ENCODE assay signal across 27 mouse cellular contexts in genomic region chr6:28114916-28115315, GRCm38 (mm10). TPM values are rescaled to one million over a fixed set of nuclear protein-coding genes. Genes with fewer than 3 reads are reported as not detected.
"Had no signal": no experiment of that assay in that cellular context is flagged by ENCODE, and none has a peak within 500 bp of the region (broad histone marks: within the 10 kb centered on the region; RNA-seq: fewer than 3 reads in every experiment).

No protein-coding gene starts in this region.

- H3K27me3 ChIP-seq: heart, embryonic 12.5 days; hindbrain, embryonic 12.5 days; intestine, embryonic 15.5 days; limb, embryonic 12.5 days had no signal

- H3K9me3 ChIP-seq: heart, embryonic 10.5 days; heart, embryonic 12.5 days; hindbrain, embryonic 10.5 days; hindbrain, embryonic 12.5 days; intestine, embryonic 15.5 days; limb, embryonic 10.5 days; limb, embryonic 12.5 days had no signal

- DNase-seq: gastrocnemius, postnatal 14 days; gastrocnemius, postnatal 36 days; heart, adult 18-20 months; heart, postnatal 10 days; heart, postnatal 4 days; kidney, adult 18-20 months; kidney, adult 8-10 months; kidney, postnatal 10 days; kidney, postnatal 25 days; kidney, postnatal 4 days; liver had no signal

- H3K9ac ChIP-seq: heart, embryonic 12.5 days; hindbrain, embryonic 12.5 days; hindbrain, embryonic 14.5 days; intestine, embryonic 15.5 days; limb, embryonic 12.5 days; liver, embryonic 14.5 days had no signal

- H3K36me3 ChIP-seq: heart, embryonic 10.5 days; heart, embryonic 12.5 days; hindbrain, embryonic 10.5 days; hindbrain, embryonic 12.5 days; intestine, embryonic 15.5 days; limb, embryonic 10.5 days; limb, embryonic 12.5 days had no signal

- H3K27ac ChIP-seq: heart, embryonic 10.5 days; hindbrain, embryonic 10.5 days; hindbrain, embryonic 12.5 days; hindbrain, embryonic 14.5 days; intestine, embryonic 15.5 days; layer of hippocampus, adult 2 months; left cerebral cortex, adult 2 months; limb, embryonic 10.5 days; limb, embryonic 12.5 days; liver, embryonic 14.5 days had no signal

- ATAC-seq: hindbrain, embryonic 16.5 days; inflammation-experienced regulatory T-cells, adult 6 months; intestine, embryonic 15.5 days; intestine, postnatal 0 days had no signal

- H3K4me2 ChIP-seq: heart, embryonic 12.5 days; hindbrain, embryonic 12.5 days; hindbrain, embryonic 14.5 days; intestine, embryonic 15.5 days; limb, embryonic 12.5 days; liver, embryonic 11.5 days had no signal

- H3K4me1 ChIP-seq: heart, embryonic 10.5 days; heart, embryonic 12.5 days; hindbrain, embryonic 10.5 days; hindbrain, embryonic 12.5 days; intestine, embryonic 15.5 days; limb, embryonic 10.5 days; limb, embryonic 12.5 days had no signal

- H3K4me3 ChIP-seq: heart, embryonic 10.5 days; heart, embryonic 12.5 days; hindbrain, embryonic 10.5 days; hindbrain, embryonic 12.5 days; intestine, embryonic 15.5 days; layer of hippocampus, adult 2 months; left cerebral cortex, adult 2 months; limb, embryonic 10.5 days; limb, embryonic 12.5 days had no signal

RNA-seq across cellular contexts. Expression of gene Grm8, which starts 20.1 kb away (rescaled TPM):
- total RNA-seq: heart, adult 18-20 months; heart, adult 8-10 months; heart, postnatal 4 days had no signal
- polyA plus RNA-seq: inflammation-experienced regulatory T-cells, adult 6 months; liver, embryonic 14.5 days had no signal
